Mouse (Mus musculus) thymus, adult 2 months (tissue): ENCODE data around the gene Osbpl11.

Experiments
- CTCF ChIP-seq: fragments of 200-500 bp; IDR thresholded peaks from 2 replicates; pipeline ENCODE4 v1.5.1; 2012; ENCODE audit warnings: mild to moderate bottlenecking, control low read depth, low read length, moderate library complexity, borderline replicate concordance; ENCODE audit not compliant: control insufficient read depth, poor library complexity, insufficient read depth; ENCODE audit errors: extremely low read depth
- POLR2A ChIP-seq: fragments of 200-500 bp; IDR thresholded peaks from 2 replicates; pipeline ENCODE4 v1.6.1; 2012; ENCODE audit warnings: mild to moderate bottlenecking, low read length, control low read depth, moderate library complexity; ENCODE audit not compliant: control insufficient read depth, poor library complexity, insufficient read depth; ENCODE audit errors: extremely low read depth

DNA sequence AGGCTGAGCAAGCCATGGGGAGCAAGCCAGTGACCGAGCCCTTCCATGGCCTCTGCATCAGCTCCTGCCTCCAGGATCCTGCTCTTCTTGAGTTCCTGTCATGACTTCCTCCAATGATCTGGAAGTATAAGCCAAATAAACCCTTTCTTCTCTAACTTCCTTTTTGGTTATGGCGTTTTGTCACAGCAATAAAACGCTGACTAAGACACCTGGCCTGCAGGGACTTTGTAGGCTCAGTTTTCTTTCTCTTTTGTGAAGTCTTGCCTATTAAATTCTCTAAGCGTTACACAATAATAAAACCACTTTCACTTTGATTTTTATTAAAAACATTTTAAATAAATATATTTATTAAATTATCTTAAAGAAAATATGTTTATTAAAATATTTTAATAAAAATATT, 7.1 kb upstream of the Osbpl11 start:
- no peak for TF ChIP-seq CTCF
- no peak for TF ChIP-seq POLR2A
